Mouse (Mus musculus) Patski (cell line): ENCODE measurements at regions not wholly inside any gene's neighbourhood (a gene's known extent, or its start where the extent isn't known, plus 50 kb on each side); places are given as distances from the start of the nearest gene placed in this dataset.

Source experiments
- ATAC-seq: fragments of 100-300 bp; one replicate; pipeline ENCODE4 v1.8.0; 2021
- CTCF ChIA-PET: fragments of 350-600 bp; sonication (Branson Sonifier 250); formaldehyde crosslinking; loops from one replicate; lab custom pipeline; 2022; ENCODE audit warnings: inconsistent platforms; lab: Charles Lee
- POLR2A ChIA-PET: fragments of 350-600 bp; sonication (Branson Sonifier 250); formaldehyde crosslinking; loops from one replicate; lab custom pipeline; 2022; ENCODE audit warnings: antibody characterized with exemption, inconsistent platforms; lab: Charles Lee
- DNase-seq: peaks from one replicate; pipeline ENCODE4 v3.0.0-alpha.2; 2011; ENCODE audit warnings: low read depth, low spot score
- H3K27me3 ChIP-seq: fragments of 371-371 bp; one replicate; pipeline ENCODE4 v1.5.1; 2021
- CTCF ChIP-seq: fragments of 100-300 bp; IDR thresholded peaks from one replicate; pipeline ENCODE4 v1.5.1; 2021
- in situ Hi-C: fragments of 300-500 bp; cut with MboI; formaldehyde crosslinking; loops from 3 replicates; pipeline ENCODE4 v1.11.1; 2018; ENCODE audit warnings: low pct_unique_long_range_greater_than_20kb, mixed read lengths

GRCm38 (mm10) chr3:60266666-60267415 lies 185.2 kb downstream of the Sucnr1 start:
- POLR2A ChIA-PET: interaction anchor here (0.8 kb wide), 1 partner anchor 10 kb away, joined by 3 read pairs; no protein-coding TSS in a partner anchor
- DNase-seq (no peak), ATAC-seq (no peak)
- no peak for TF ChIP-seq CTCF
- in situ Hi-C loops: no loop called here
- CTCF ChIA-PET: interaction anchor here (0.9 to 1.5 kb wide), 2 partner anchors 13 kb away, joined by 3 to 4 read pairs; no protein-coding TSS in a partner anchor
- no peaks in the 10 kb centered on the region for H3K27me3 ChIP-seq

GRCm38 (mm10) chr3:60267416-60268174 lies 185.9 kb downstream of the Sucnr1 start:
- no peak for TF ChIP-seq CTCF

GRCm38 (mm10) chr3:60270463-60270862 lies 188.8 kb downstream of the Sucnr1 start:
- no peak for DNase-seq
- in situ Hi-C loops: no loop called here
- no peak for ATAC-seq
- no peak for TF ChIP-seq CTCF
- H3K27me3 ChIP-seq: no peaks in the 10 kb centered on the region
- POLR2A ChIA-PET: no interaction called here
- CTCF ChIA-PET: interaction anchor here (0.6 to 1.0 kb wide), 2 partner anchors 70 to 115 kb away, joined by 3 read pairs; no protein-coding TSS in a partner anchor

More at GRCm38 (mm10) chr3:60267416-60268174, 185.9 kb downstream of the Sucnr1 start:
- in situ Hi-C loops: no loop called here
- DNase-seq (no peak), ATAC-seq (no peak)
- POLR2A ChIA-PET: interaction anchor here (0.8 kb wide), 1 partner anchor 11 kb away, joined by 3 read pairs; no protein-coding TSS in a partner anchor
- CTCF ChIA-PET: interaction anchor here (0.9 to 1.5 kb wide), 2 partner anchors 12 to 14 kb away, joined by 3 to 4 read pairs; no protein-coding TSS in a partner anchor
- no peaks in the 10 kb centered on the region for H3K27me3 ChIP-seq

GRCm38 (mm10) chr3:60273744-60274143 lies 192.1 kb downstream of the Sucnr1 start:
- ATAC-seq (no peak), DNase-seq (no peak)
- ChIA-PET POLR2A (no interaction called here), CTCF (interaction anchor here (0.9 to 1.2 kb wide), 3 partner anchors 11 to 32 kb away, joined by 3 read pairs; no protein-coding TSS in a partner anchor)
- in situ Hi-C loops: no loop called here
- no peak for TF ChIP-seq CTCF
- H3K27me3 ChIP-seq: no peaks in the 10 kb centered on the region

- DNase-seq (no peak), ATAC-seq (no peak)
- POLR2A ChIA-PET: no interaction called here
- TF ChIP-seq CTCF: no peak
- CTCF ChIA-PET: no interaction called here
- in situ Hi-C loops: no loop called here
- H3K27me3 ChIP-seq: no peaks in the 10 kb centered on the region
Measured at GRCm38 (mm10) chr3:60275249-60275838, 193.7 kb downstream of the Sucnr1 start.

GRCm38 (mm10) chr3:60277791-60278190 lies 194.8 kb upstream of the Mbnl1 start:
- no peak for TF ChIP-seq CTCF
- ChIA-PET POLR2A (interaction anchor here (0.7 kb wide), 1 partner anchor 127 kb away, joined by 3 read pairs; no protein-coding TSS in a partner anchor), CTCF (no interaction called here)
- DNase-seq (no peak), ATAC-seq (no peak)
- in situ Hi-C loops: no loop called here
- no peaks in the 10 kb centered on the region for H3K27me3 ChIP-seq

- in situ Hi-C loops: no loop called here
- CTCF ChIA-PET: no interaction called here
- DNase-seq (no peak), ATAC-seq (no peak)
- POLR2A ChIA-PET: no interaction called here
- TF ChIP-seq CTCF: no peak
- no peaks in the 10 kb centered on the region for H3K27me3 ChIP-seq
Measured at GRCm38 (mm10) chr3:60281229-60281628, 191.4 kb upstream of the Mbnl1 start.

GRCm38 (mm10) chr3:60281959-60282495 lies 190.6 kb upstream of the Mbnl1 start:
- no peaks in the 10 kb centered on the region for H3K27me3 ChIP-seq
- no peak for TF ChIP-seq CTCF
- in situ Hi-C loops: no loop called here
- POLR2A ChIA-PET: interaction anchor here (0.6 kb wide), 1 partner anchor 1421 kb away, joined by 3 read pairs; no protein-coding TSS in a partner anchor
- ATAC-seq (no peak), DNase-seq (no peak)
- CTCF ChIA-PET: no interaction called here

GRCm38 (mm10) chr3:60292142-60292541 lies 180.5 kb upstream of the Mbnl1 start:
- DNase-seq (no peak), ATAC-seq (no peak)
- POLR2A ChIA-PET: no interaction called here
- no peak for TF ChIP-seq CTCF
- in situ Hi-C loops: no loop called here
- CTCF ChIA-PET: interaction anchor here (0.8 kb wide), 1 partner anchor 17 kb away, joined by 3 read pairs; no protein-coding TSS in a partner anchor
- no peaks in the 10 kb centered on the region for H3K27me3 ChIP-seq

- ChIA-PET POLR2A (no interaction called here), CTCF (no interaction called here)
- no peak for TF ChIP-seq CTCF
- in situ Hi-C loops: no loop called here
- peak; percentile 93 for ATAC-seq
- H3K27me3 ChIP-seq: no peaks in the 10 kb centered on the region
- peak; percentile 20 for DNase-seq
Measured at GRCm38 (mm10) chr3:60292940-60293339, 179.7 kb upstream of the Mbnl1 start.
